Mouse (Mus musculus) cerebellum, adult 2 months (tissue): ENCODE measurements around the gene Gm28230. TPM values are rescaled to one million over a fixed set of nuclear protein-coding genes. Genes with fewer than 3 reads are reported as not detected.
A peak's percentile ranks its signal among the peaks of the same experiment; 100 is the strongest.

Experiments used
- DNase-seq, 2 experiments: peaks; one replicate each; pipeline ENCODE4 v3.0.0; 2021
- H3K27ac ChIP-seq: fragments of 200-500 bp; 2 replicates; pipeline ENCODE4 v1.5.1; 2012; ENCODE audit warnings: low read length, control low read depth, inconsistent platforms; ENCODE audit not compliant: insufficient read depth
- H3K27me3 ChIP-seq: fragments of 200-500 bp; 2 replicates; pipeline ENCODE4 v1.6.1; 2012; ENCODE audit warnings: inconsistent platforms, mild to moderate bottlenecking, low read length, moderate library complexity; ENCODE audit not compliant: control insufficient read depth, insufficient read depth
- H3K4me1 ChIP-seq: fragments of 200-500 bp; 2 replicates; pipeline ENCODE4 v1.6.1; 2011; ENCODE audit warnings: low read length; ENCODE audit not compliant: control insufficient read depth, insufficient read depth
- H3K4me3 ChIP-seq: fragments of 200-500 bp; replicated peaks from 2 replicates; pipeline ENCODE3; 2011; ENCODE audit warnings: mild to moderate bottlenecking, low read depth, low read length, control low read depth; ENCODE audit not compliant: insufficient read depth
- CTCF ChIP-seq: fragments of 200-500 bp; IDR thresholded peaks from 2 replicates; pipeline ENCODE4 v1.5.1; 2011; ENCODE audit warnings: low read depth, mild to moderate bottlenecking, control low read depth, low read length, moderate library complexity, borderline replicate concordance; ENCODE audit not compliant: insufficient read depth
- POLR2A ChIP-seq: fragments of 200-500 bp; IDR thresholded peaks from 2 replicates; pipeline ENCODE4 v1.6.1; 2011; ENCODE audit warnings: low read length, control low read depth, borderline replicate concordance; ENCODE audit not compliant: insufficient read depth
- WGBS: fragments of 180-500 bp; shearing (Covaris S2); methylation state at CpG from one replicate; pipeline ENCODE4 v1.1.7; 2018; 5-methylcytosine and 5-hydroxymethylcytosine counted together
- polyA plus RNA-seq: library from polyadenylated mRNA; depleted of rRNA; stranded (reverse); fragments of >200 nt; gene quantifications from 2 replicates; pipeline ENCODE4 v1.2.3, GENCODE M21; 2012

The Gm28230 gene
- polyA plus RNA-seq, 1 experiment = 0.16 TPM

- no peak overlapping the region for H3K4me3 ChIP-seq
- DNase-seq = no peak
- TF ChIP-seq POLR2A = no peak
- no peak for TF ChIP-seq CTCF
- no peak overlapping the region for H3K27ac ChIP-seq
- no peaks in the 10 kb centered on the region for H3K4me1 ChIP-seq
- peaks cover 4% of the 10 kb centered on the region; the same call in 1 of the 2 replicates for H3K27me3 ChIP-seq
- WGBS = 5% methylated on average over 5 of the region's 5 CpGs
Measured at GRCm38 (mm10) chr2:74720955-74721491, 5.5 kb upstream of the Gm28230 start.

- TF ChIP-seq POLR2A = no peak
- TF ChIP-seq CTCF = no peak
- DNase-seq = no peak
- Histone ChIP-seq H3K27ac (no peak overlapping the region), H3K27me3 (peaks cover 6% of the 10 kb centered on the region; the same call in 1 of the 2 replicates), H3K4me1 (no peaks in the 10 kb centered on the region), H3K4me3 (no peak overlapping the region)
- 8% methylated on average over 6 of the region's 6 CpGs for WGBS
Measured at GRCm38 (mm10) chr2:74721882-74722281, 4.6 kb upstream of the Gm28230 start.

GRCm38 (mm10) chr2:74722949-74723348 lies 3.6 kb upstream of the Gm28230 start:
- H3K27me3 ChIP-seq = peaks cover 9% of the 10 kb centered on the region; the same call in 1 of the 2 replicates
- H3K27ac ChIP-seq = no peak overlapping the region
- no peak overlapping the region for H3K4me3 ChIP-seq
- H3K4me1 ChIP-seq = no peaks in the 10 kb centered on the region; the same call in 1 of the 2 replicates
- WGBS = 5% methylated on average over 8 of the region's 8 CpGs
- no peak for DNase-seq
- no peak for TF ChIP-seq CTCF
- TF ChIP-seq POLR2A = no peak

GRCm38 (mm10) chr2:74724244-74725015 lies 2.1 kb upstream of the Gm28230 start:
- 11% methylated on average over 7 of the region's 7 CpGs for WGBS
- Histone ChIP-seq H3K4me1 (no peaks in the 10 kb centered on the region; the same call in 1 of the 2 replicates), H3K27me3 (peaks cover 9% of the 10 kb centered on the region; the same call in 1 of the 2 replicates), H3K27ac (no peak overlapping the region), H3K4me3 (no peak overlapping the region)
- no peak for DNase-seq
- no peak for TF ChIP-seq CTCF
- TF ChIP-seq POLR2A = no peak

GRCm38 (mm10) chr2:74725171-74725570 lies 1.4 kb upstream of the Gm28230 start:
- Histone ChIP-seq H3K27ac (no peak overlapping the region), H3K4me3 (no peak overlapping the region), H3K27me3 (peaks cover 9% of the 10 kb centered on the region; the same call in 1 of the 2 replicates), H3K4me1 (no peaks in the 10 kb centered on the region; the same call in 1 of the 2 replicates)
- DNase-seq = no peak
- TF ChIP-seq CTCF = no peak
- no peak for TF ChIP-seq POLR2A
- 4% methylated on average over 17 of the region's 17 CpGs for WGBS

- no peak overlapping the region for H3K4me3 ChIP-seq
- no peak overlapping the region for H3K27ac ChIP-seq
- WGBS = 1% methylated on average over 43 of the region's 43 CpGs
- TF ChIP-seq POLR2A (no peak), CTCF (no peak)
- DNase-seq = no peak
- H3K27me3 ChIP-seq = peaks cover 11% of the 10 kb centered on the region; the same call in 1 of the 2 replicates
- no peaks in the 10 kb centered on the region; the same call in 1 of the 2 replicates for H3K4me1 ChIP-seq
Measured at GRCm38 (mm10) chr2:74726973-74727639, 578 bp downstream of the Gm28230 start.

GRCm38 (mm10) chr2:74727640-74728302 lies 1.2 kb downstream of the Gm28230 start:
- H3K27me3 ChIP-seq = peaks cover 14% of the 10 kb centered on the region; the same call in 1 of the 2 replicates
- H3K4me3 ChIP-seq = no peak overlapping the region
- DNase-seq = peak in 1 of 2 experiments; percentile 4
- WGBS = 3% methylated on average over 25 of the region's 25 CpGs
- H3K27ac ChIP-seq = no peak overlapping the region
- no peaks in the 10 kb centered on the region; the same call in 1 of the 2 replicates for H3K4me1 ChIP-seq
- TF ChIP-seq CTCF (no peak), POLR2A (no peak)
